Comparison of ENCODE assay signal across 9 mouse cellular contexts in genomic region chr4:98758012-98758821, GRCm38 (mm10). TPM values are rescaled to one million over a fixed set of nuclear protein-coding genes. Genes with fewer than 3 reads are reported as not detected.
DNase-seq lines count a peak whose midpoint lies in the region; ATAC-seq and TF ChIP-seq lines count a peak whose summit lies in the region.
"Had no signal": no experiment of that assay in that cellular context is flagged by ENCODE, and none has a peak within 500 bp of the region (broad histone marks: within the 10 kb centered on the region; RNA-seq: fewer than 3 reads in every experiment).

No protein-coding gene starts in this region.

- no peak for TF ChIP-seq POLR2A in thymus, adult 2 months (IDR thresholded peaks at IDR 0.05; ENCODE audit: control insufficient read depth, extremely low read depth, insufficient read depth, low read length, poor library complexity)

- H3K36me3 ChIP-seq in neural tube, embryonic 11.5 days (ENCODE audit: control insufficient read depth, insufficient read depth, low read length): no peaks in the 10 kb centered on the region
- no peaks in the 10 kb centered on the region for H3K36me3 ChIP-seq in thymus, adult 2 months (ENCODE audit: control insufficient read depth, insufficient read depth, low read length)
- no peaks in the 10 kb centered on the region for H3K36me3 ChIP-seq in liver, embryonic 12.5 days

- no peak for TF ChIP-seq CTCF in thymus, adult 2 months (IDR thresholded peaks at IDR 0.05; ENCODE audit: borderline replicate concordance, control insufficient read depth, extremely low read depth, insufficient read depth, low read length, poor library complexity)

- WGBS in neural tube, embryonic 11.5 days: 58% methylated on average over 4 of the region's 4 CpGs
- WGBS in thymus, adult 2 months: 86% methylated on average over 4 of the region's 4 CpGs
- WGBS in liver, embryonic 12.5 days (ENCODE audit: insufficient replicate concordance): 55% methylated on average over 4 of the region's 4 CpGs

- no peak overlapping the region for H3K4me3 ChIP-seq in neural tube, embryonic 11.5 days (ENCODE audit: low read depth, low read length)
- no peak overlapping the region for H3K4me3 ChIP-seq in thymus, adult 2 months (ENCODE audit: control insufficient read depth, insufficient read depth, low read length)
- no peak overlapping the region for H3K4me3 ChIP-seq in liver, embryonic 12.5 days
- H3K4me3 ChIP-seq: megakaryocyte, embryonic 14.5 days had no signal

- peaks cover 3% of the 10 kb centered on the region; the same call in 1 of the 2 replicates for H3K4me1 ChIP-seq in neural tube, embryonic 11.5 days (ENCODE audit: control insufficient read depth, insufficient read depth, low read length)
- H3K4me1 ChIP-seq in thymus, adult 2 months (replicated peaks; ENCODE audit: control insufficient read depth, insufficient read depth, low read length): no peaks in the 10 kb centered on the region
- H3K4me1 ChIP-seq in liver, embryonic 12.5 days: no peaks in the 10 kb centered on the region
- H3K4me1 ChIP-seq: megakaryocyte, embryonic 14.5 days had no signal

- no peaks in the 10 kb centered on the region for H3K9me3 ChIP-seq in neural tube, embryonic 11.5 days (ENCODE audit: control insufficient read depth, low read length)
- H3K9me3 ChIP-seq in liver, embryonic 12.5 days (replicated peaks): no peaks in the 10 kb centered on the region

- H3K27ac ChIP-seq in neural tube, embryonic 11.5 days (ENCODE audit: low read depth, low read length): no peak overlapping the region
- no peak overlapping the region for H3K27ac ChIP-seq in thymus, adult 2 months (ENCODE audit: control insufficient read depth, insufficient read depth, low read length)
- no peak overlapping the region for H3K27ac ChIP-seq in liver, embryonic 12.5 days

- H3K27me3 ChIP-seq in neural tube, embryonic 11.5 days (ENCODE audit: control insufficient read depth, insufficient read depth, low read length): no peaks in the 10 kb centered on the region
- no peaks in the 10 kb centered on the region for H3K27me3 ChIP-seq in thymus, adult 2 months (ENCODE audit: control insufficient read depth, insufficient read depth, low read length)
- no peaks in the 10 kb centered on the region for H3K27me3 ChIP-seq in liver, embryonic 12.5 days (replicated peaks)
- H3K27me3 ChIP-seq: megakaryocyte, embryonic 14.5 days had no signal

- ATAC-seq in neural tube, embryonic 11.5 days (ENCODE audit: insufficient read depth, low FRiP score, low TSS enrichment): peak; percentile 41; the same call in 1 of the 2 replicates
- no peak for ATAC-seq in liver, embryonic 12.5 days

- H3K4me2 ChIP-seq in neural tube, embryonic 11.5 days (ENCODE audit: low read depth): no peak overlapping the region
- H3K4me2 ChIP-seq in liver, embryonic 12.5 days: no peak overlapping the region

- peak; percentile 40 for DNase-seq in embryo, embryonic 10.5 days (ENCODE audit: low spot score)
- DNase-seq in embryo, embryonic 9.5 days (ENCODE audit: extremely low spot score): no peak
- no peak for DNase-seq in neural tube, embryonic 11.5 days (ENCODE audit: low spot score)
- DNase-seq in neural tube, embryonic 10.5 days (ENCODE audit: extremely low spot score, low spot score): no peak
- peak; percentile 23 for DNase-seq in lung, postnatal 14 days
- no peak for DNase-seq in thymus, adult 2 months
- DNase-seq in urinary bladder, adult 18-20 months (ENCODE audit: low spot score in 2 of 2): no peak

- H3K9ac ChIP-seq in neural tube, embryonic 11.5 days (ENCODE audit: low read length): no peak overlapping the region
- no peak overlapping the region for H3K9ac ChIP-seq in liver, embryonic 12.5 days

RNA-seq across cellular contexts. Expression of gene L1td1, which starts 31.7 kb away (rescaled TPM):
- 0.20 TPM in 1 of 2 replicates, not detected in the other for polyA plus RNA-seq in neural tube, embryonic 11.5 days (2014; fragmentation: Nextera tagmentation; extraction: Ambion mirVana)
- polyA plus RNA-seq in thymus, adult 2 months (2012; rRNA removed): 0.10 TPM in 1 of 2 replicates, not detected in the other
- polyA plus RNA-seq in liver, embryonic 12.5 days (2016; fragmentation: Nextera tagmentation; extraction: Ambion mirVana): not detected in 2 replicates

RNA-seq across cellular contexts. Expression of gene Kank4, which starts 59.1 kb away (rescaled TPM):
- polyA plus RNA-seq in neural tube, embryonic 11.5 days (2014; fragmentation: Nextera tagmentation; extraction: Ambion mirVana): 0.98 and 0.99 TPM in 2 replicates
- 0.14 and 0.31 TPM in 2 replicates for polyA plus RNA-seq in thymus, adult 2 months (2012; rRNA removed)
- 0.10 and 0.18 TPM in 2 replicates for polyA plus RNA-seq in liver, embryonic 12.5 days (2016; fragmentation: Nextera tagmentation; extraction: Ambion mirVana)

Comparison
In these comparisons a context has a peak if more than half of its experiments do, and no peak if none do; other contexts are left out.
1. DNase-seq: peak in embryo, embryonic 10.5 days (single experiment) and lung, postnatal 14 days (single experiment); none in embryo, embryonic 9.5 days (single experiment), neural tube, embryonic 11.5 days (single experiment), neural tube, embryonic 10.5 days (single experiment), thymus, adult 2 months (single experiment) and urinary bladder, adult 18-20 months (0 of 2).